Mouse (Mus musculus): ENCODE results near the gene Erp27. TPM values are rescaled to one million over a fixed set of nuclear protein-coding genes. Genes with fewer than 3 reads are reported as not detected.
A peak's percentile ranks its signal among the peaks of the same experiment; 100 is the strongest.

Gene Erp27
- total and polyA plus RNA-seq, 3 experiments, result 0.39 TPM; not detected in 2

GRCm38 (mm10) chr6:136894532-136895339, 27.2 kb downstream of the Erp27 start:
- TF ChIP-seq EP300 (IDR thresholded peaks at IDR 0.05; ENCODE audit: low read depth in 1 of 2, low read length in 2 of 2), result no peak
- no peak for TF ChIP-seq HCFC1 (IDR thresholded peaks at IDR 0.05; ENCODE audit: low read depth, low read length)
- TF ChIP-seq USF1 (IDR thresholded peaks at IDR 0.05; ENCODE audit: low read depth, low read length), result no peak
- no peak for TF ChIP-seq ELF1 (IDR thresholded peaks at IDR 0.05; ENCODE audit: low read depth, low read length)
- H3K4me3 ChIP-seq (ENCODE audit: control insufficient read depth in 1 of 2, insufficient read depth in 1 of 2, low read depth in 2 of 2, low read length in 2 of 2), result no peak overlapping the region
- H3K9ac ChIP-seq (ENCODE audit: control insufficient read depth, low read depth, low read length, poor library complexity, severe bottlenecking), result no peak overlapping the region
- peaks cover 0 to 1% of the 10 kb centered on the region in 2 experiments; a peak in 2 of 4 replicates for H3K27me3 ChIP-seq (ENCODE audit: control insufficient read depth in 1 of 2, insufficient read depth in 2 of 2, low read length in 2 of 2)
- peaks cover 0 to 6% of the 10 kb centered on the region in 2 experiments; a peak in 2 of 4 replicates for H3K36me3 ChIP-seq (ENCODE audit: control insufficient read depth in 1 of 2, insufficient read depth in 2 of 2, low read length in 2 of 2)
- no peaks in the 10 kb centered on the region for H3K79me2 ChIP-seq (ENCODE audit: control insufficient read depth, insufficient read depth, low read length, poor library complexity)
- H3K27ac ChIP-seq (ENCODE audit: control insufficient read depth, low read depth, low read length), result no peak overlapping the region
- peaks cover 0 to 6% of the 10 kb centered on the region in 2 experiments; a peak in 1 of 4 replicates for H3K4me1 ChIP-seq (ENCODE audit: control insufficient read depth in 1 of 2, insufficient read depth in 2 of 2, low read length in 2 of 2)
- DNase-seq (ENCODE audit: low read depth, low spot score), result no peak
- H3K9me3 ChIP-seq (replicated peaks; ENCODE audit: insufficient read depth, low read length), result no peaks in the 10 kb centered on the region

- no peak overlapping the region for H3K9ac ChIP-seq (ENCODE audit: control insufficient read depth, low read depth, low read length, poor library complexity, severe bottlenecking)
- H3K4me3 ChIP-seq (ENCODE audit: control insufficient read depth in 1 of 2, insufficient read depth in 1 of 2, low read depth in 2 of 2, low read length in 2 of 2), result no peak overlapping the region
- peak; percentile 6 for DNase-seq (ENCODE audit: low read depth, low spot score)
- H3K79me2 ChIP-seq (ENCODE audit: control insufficient read depth, insufficient read depth, low read length, poor library complexity), result no peaks in the 10 kb centered on the region
- peaks cover 0 to 7% of the 10 kb centered on the region in 2 experiments; a peak in 2 of 4 replicates for H3K27me3 ChIP-seq (ENCODE audit: control insufficient read depth in 1 of 2, insufficient read depth in 2 of 2, low read length in 2 of 2)
- H3K27ac ChIP-seq (ENCODE audit: control insufficient read depth, low read depth, low read length), result no peak overlapping the region
- TF ChIP-seq CTCF (IDR thresholded peaks at IDR 0.05 in 2 of 3, conservative IDR thresholded peaks at IDR 0.05 in 1 of 3; ENCODE audit: control insufficient read depth in 1 of 3, insufficient read depth in 1 of 3, low read depth in 2 of 3, low read length in 3 of 3, poor library complexity in 1 of 3, severe bottlenecking in 1 of 3) (no peak), HCFC1 (IDR thresholded peaks at IDR 0.05; ENCODE audit: low read depth, low read length) (no peak), USF2 (IDR thresholded peaks at IDR 0.05; ENCODE audit: borderline replicate concordance in 1 of 2, insufficient read depth in 1 of 2, low read depth in 1 of 2, low read length in 2 of 2) (no peak), ETS1 (IDR thresholded peaks at IDR 0.05; ENCODE audit: low read depth, low read length) (no peak), JUND (IDR thresholded peaks at IDR 0.05; ENCODE audit: low read depth, low read length) (no peak), POLR2A (IDR thresholded peaks at IDR 0.05; ENCODE audit: control insufficient read depth in 1 of 2, insufficient read depth in 1 of 2, low read depth in 1 of 2, low read length in 2 of 2, poor library complexity in 1 of 2) (no peak), CHD2 (IDR thresholded peaks at IDR 0.05; ENCODE audit: low read length) (no peak), MAFK (IDR thresholded peaks at IDR 0.05; ENCODE audit: borderline replicate concordance, low read depth, low read length) (no peak), ZKSCAN1 (IDR thresholded peaks at IDR 0.05; ENCODE audit: low read depth, low read length) (no peak)
- no peaks in the 10 kb centered on the region for H3K9me3 ChIP-seq (replicated peaks; ENCODE audit: insufficient read depth, low read length)
- H3K36me3 ChIP-seq (ENCODE audit: control insufficient read depth in 1 of 2, insufficient read depth in 2 of 2, low read length in 2 of 2), result no peaks in the 10 kb centered on the region
- H3K4me1 ChIP-seq (ENCODE audit: control insufficient read depth in 1 of 2, insufficient read depth in 2 of 2, low read length in 2 of 2), result no peaks in the 10 kb centered on the region
These were observed 30.0 kb downstream of the Erp27 start for GRCm38 (mm10) chr6:136892002-136892401.

- DNase-seq (ENCODE audit: low read depth, low spot score), result no peak
- Histone ChIP-seq H3K9me3 (replicated peaks; ENCODE audit: insufficient read depth, low read length) (no peaks in the 10 kb centered on the region), H3K79me2 (ENCODE audit: control insufficient read depth, insufficient read depth, low read length, poor library complexity) (no peaks in the 10 kb centered on the region), H3K27me3 (ENCODE audit: control insufficient read depth in 1 of 2, insufficient read depth in 2 of 2, low read length in 2 of 2) (peaks cover 0 to 5% of the 10 kb centered on the region in 2 experiments; a peak in 2 of 4 replicates), H3K9ac (ENCODE audit: control insufficient read depth, low read depth, low read length, poor library complexity, severe bottlenecking) (no peak overlapping the region), H3K36me3 (ENCODE audit: control insufficient read depth in 1 of 2, insufficient read depth in 2 of 2, low read length in 2 of 2) (no peaks in the 10 kb centered on the region), H3K4me3 (ENCODE audit: control insufficient read depth in 1 of 2, insufficient read depth in 1 of 2, low read depth in 2 of 2, low read length in 2 of 2) (no peak overlapping the region), H3K4me1 (ENCODE audit: control insufficient read depth in 1 of 2, insufficient read depth in 2 of 2, low read length in 2 of 2) (no peaks in the 10 kb centered on the region), H3K27ac (ENCODE audit: control insufficient read depth, low read depth, low read length) (no peak overlapping the region)
- no peak for TF ChIP-seq GABPA (IDR thresholded peaks at IDR 0.05; ENCODE audit: low read depth, low read length)
- no peak for TF ChIP-seq UBTF (IDR thresholded peaks at IDR 0.05; ENCODE audit: borderline replicate concordance, insufficient read depth, low read depth, low read length)
- no peak for TF ChIP-seq MAX (IDR thresholded peaks at IDR 0.05; ENCODE audit: low read length)
- no peak for TF ChIP-seq RCOR1 (IDR thresholded peaks at IDR 0.05; ENCODE audit: low read depth, low read length)
- no peak for TF ChIP-seq MAZ (IDR thresholded peaks at IDR 0.05; ENCODE audit: low read depth, low read length)
- TF ChIP-seq ZC3H11A (IDR thresholded peaks at IDR 0.05; ENCODE audit: low read depth, low read length), result no peak
- no peak for TF ChIP-seq POLR2A (IDR thresholded peaks at IDR 0.05; ENCODE audit: control insufficient read depth in 1 of 2, insufficient read depth in 1 of 2, low read depth in 1 of 2, low read length in 2 of 2, poor library complexity in 1 of 2)
- no peak for TF ChIP-seq TCF12 (IDR thresholded peaks at IDR 0.05; ENCODE audit: low read depth, low read length)
- no peak for TF ChIP-seq MYC (IDR thresholded peaks at IDR 0.05; ENCODE audit: low read depth, low read length)
- TF ChIP-seq SIN3A (IDR thresholded peaks at IDR 0.05; ENCODE audit: low read length), result no peak
- no peak for TF ChIP-seq BHLHE40 (IDR thresholded peaks at IDR 0.05; ENCODE audit: borderline replicate concordance, low read depth, low read length)
- TF ChIP-seq USF2 (IDR thresholded peaks at IDR 0.05; ENCODE audit: borderline replicate concordance in 1 of 2, insufficient read depth in 1 of 2, low read depth in 1 of 2, low read length in 2 of 2), result no peak
- no peak for TF ChIP-seq CHD2 (IDR thresholded peaks at IDR 0.05; ENCODE audit: low read length)
- TF ChIP-seq MAFK (IDR thresholded peaks at IDR 0.05; ENCODE audit: borderline replicate concordance, low read depth, low read length), result no peak
- no peak for TF ChIP-seq HCFC1 (IDR thresholded peaks at IDR 0.05; ENCODE audit: low read depth, low read length)
- no peak for TF ChIP-seq RAD21 (IDR thresholded peaks at IDR 0.05; ENCODE audit: low read depth, low read length)
These were observed 32.4 kb downstream of the Erp27 start for GRCm38 (mm10) chr6:136889554-136889953.
